Mouse (Mus musculus) small intestine, adult 2 months (tissue): ENCODE results near the gene Rpa3.

ENCODE experiments used
- CTCF ChIP-seq: fragments of 200-500 bp; IDR thresholded peaks from 2 replicates; pipeline ENCODE4 v1.5.1; 2012; ENCODE audit warnings: low read depth, mild to moderate bottlenecking, control low read depth, inconsistent platforms, low read length, moderate library complexity, mixed read lengths; ENCODE audit not compliant: insufficient replicate concordance, insufficient read length; ENCODE audit errors: extremely low read depth
- POLR2A ChIP-seq: fragments of 200-500 bp; IDR thresholded peaks from 2 replicates; pipeline ENCODE4 v1.6.1; 2012; ENCODE audit warnings: low read depth, mild to moderate bottlenecking, control low read depth, inconsistent platforms, low read length, moderate library complexity

DNA sequence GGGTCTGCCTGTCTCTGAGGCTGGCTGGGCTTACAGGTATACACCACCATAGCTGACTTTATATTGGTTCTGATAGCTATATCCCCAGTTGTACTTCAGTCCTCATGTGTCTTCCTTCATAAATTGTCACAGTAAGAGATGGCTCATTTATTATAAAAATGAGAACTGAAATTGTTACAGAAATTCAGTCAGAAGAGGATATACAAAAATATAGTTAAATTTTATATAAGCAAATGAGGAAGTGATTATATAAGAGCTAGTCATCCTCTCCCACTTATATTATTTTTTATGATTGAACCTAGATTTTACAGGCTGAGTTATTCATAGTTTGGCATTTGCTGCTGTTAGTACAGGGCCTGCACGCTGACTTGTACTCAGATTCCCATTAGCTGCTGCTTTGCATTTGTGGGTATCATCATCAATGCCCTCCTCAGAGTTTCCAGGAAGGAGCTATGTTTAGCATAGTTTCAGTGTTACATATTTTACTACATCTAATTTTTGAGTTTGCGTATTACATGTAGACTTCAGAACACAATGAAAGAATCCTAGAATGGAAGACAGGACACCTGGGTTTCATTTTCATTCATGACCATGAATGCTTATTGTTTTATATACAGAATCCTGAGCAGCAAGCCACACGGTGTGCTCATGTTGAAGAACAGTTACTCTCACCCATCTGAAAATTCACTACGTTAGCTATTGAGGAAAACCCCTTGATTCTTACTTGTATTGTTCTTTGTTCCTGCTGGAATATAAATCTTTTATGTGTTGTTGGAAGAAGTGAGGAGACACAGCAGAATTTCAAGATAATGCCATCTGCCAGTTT, 30.0 kb upstream of the Rpa3 start:
- TF ChIP-seq POLR2A (no peak), CTCF (no peak)
